9 mouse cellular contexts compared by ENCODE assay signal in the genomic region with DNA sequence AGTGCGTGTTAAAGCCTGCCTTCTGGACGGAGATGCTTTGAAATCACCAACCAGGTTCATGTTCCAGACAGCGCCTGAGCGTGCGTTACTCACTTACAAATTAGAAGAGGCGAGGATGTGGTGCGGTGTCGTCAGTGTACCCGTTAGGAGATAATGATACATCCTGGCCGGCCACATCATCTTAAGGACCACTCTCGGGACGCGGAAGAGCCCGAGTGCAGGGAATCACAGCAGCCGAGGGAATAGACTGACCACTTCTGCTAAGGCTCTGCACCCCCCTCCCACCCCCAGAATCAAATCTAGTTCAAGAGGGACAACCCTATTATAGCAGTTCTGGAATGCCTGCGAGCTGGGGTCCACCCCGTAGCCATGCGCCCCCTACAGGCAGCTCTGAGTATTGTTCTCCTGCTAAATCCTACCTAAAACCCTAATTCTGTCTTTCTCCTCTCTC.
DNase-seq lines count a peak whose midpoint lies in the region; ATAC-seq and TF ChIP-seq lines count a peak whose summit lies in the region.
"Had no signal": no experiment of that assay in that cellular context is flagged by ENCODE, and none has a peak within 500 bp of the region (broad histone marks: within the 10 kb centered on the region; RNA-seq: fewer than 3 reads in every experiment).

No protein-coding gene starts in this region.

- TF ChIP-seq EP300 in heart, postnatal 0 days (IDR thresholded peaks at IDR 0.05; ENCODE audit: low read depth) = no peak

- ATAC-seq in intestine, embryonic 14.5 days (replicated peaks; ENCODE audit: low FRiP score, low TSS enrichment, low read depth) = no peak
- ATAC-seq in intestine, embryonic 15.5 days = no peak
- no peak for ATAC-seq in heart, postnatal 0 days (ENCODE audit: insufficient read depth, low read depth)
- ATAC-seq in limb, embryonic 11.5 days (ENCODE audit: insufficient number of reproducible peaks, low FRiP score, low TSS enrichment, low read depth) = no peak
- ATAC-seq in neural tube, embryonic 14.5 days (ENCODE audit: low read depth) = peak; percentile 24; the same call in 1 of the 2 replicates
- no peak for ATAC-seq in monocyte, adult 5-6 weeks (replicated peaks; ENCODE audit: insufficient number of reproducible peaks, low FRiP score, low TSS enrichment, poor library complexity, severe bottlenecking)

- no peaks in the 10 kb centered on the region for H3K36me3 ChIP-seq in intestine, embryonic 14.5 days (ENCODE audit: control insufficient read depth, insufficient read depth, low read length)
- H3K36me3 ChIP-seq in intestine, embryonic 15.5 days = no peaks in the 10 kb centered on the region
- no peaks in the 10 kb centered on the region for H3K36me3 ChIP-seq in heart, postnatal 0 days (replicated peaks; ENCODE audit: control insufficient read depth, insufficient read depth, low read length)
- H3K36me3 ChIP-seq in limb, embryonic 11.5 days (ENCODE audit: control insufficient read depth, insufficient read depth, low read length) = 0 out of 2 replicates have a peak, but pooled peaks cover 2% of the 10 kb centered on the region
- no peaks in the 10 kb centered on the region for H3K36me3 ChIP-seq in neural tube, embryonic 14.5 days (ENCODE audit: control insufficient read depth, insufficient read depth, low read length)

- peak; percentile 60 for DNase-seq in intestine, embryonic 14.5 days (ENCODE audit: low spot score)
- DNase-seq in NIH3T3 (ENCODE audit: low read depth) = peak; percentile 29
- peak; percentile 26 for DNase-seq in embryo, embryonic 11.5 days (ENCODE audit: low read depth, low spot score)
- DNase-seq in heart, postnatal 0 days (ENCODE audit: low spot score) = no peak
- DNase-seq in limb, embryonic 11.5 days (ENCODE audit: low spot score) = peak; percentile 69

- H3K9ac ChIP-seq in intestine, embryonic 14.5 days (ENCODE audit: low read length) = no peak overlapping the region
- no peak overlapping the region for H3K9ac ChIP-seq in intestine, embryonic 15.5 days
- H3K9ac ChIP-seq in heart, postnatal 0 days (replicated peaks; ENCODE audit: low read depth, low read length) = no peak overlapping the region
- H3K9ac ChIP-seq in limb, embryonic 11.5 days (ENCODE audit: low read length) = no peak overlapping the region
- no peak overlapping the region for H3K9ac ChIP-seq in neural tube, embryonic 14.5 days (replicated peaks; ENCODE audit: low read depth, low read length)

- H3K27ac ChIP-seq in intestine, embryonic 14.5 days (ENCODE audit: low read depth) = no peak overlapping the region
- no peak overlapping the region for H3K27ac ChIP-seq in intestine, embryonic 15.5 days
- H3K27ac ChIP-seq in heart, postnatal 0 days (ENCODE audit: low read depth) = no peak overlapping the region
- no peak overlapping the region for H3K27ac ChIP-seq in limb, embryonic 11.5 days (replicated peaks; ENCODE audit: low read depth, low read length)
- H3K27ac ChIP-seq in neural tube, embryonic 14.5 days (ENCODE audit: low read depth, low read length) = no peak overlapping the region
- H3K27ac ChIP-seq: macrophage had no signal

- H3K9me3 ChIP-seq in intestine, embryonic 14.5 days (ENCODE audit: control insufficient read depth, low read length) = no peaks in the 10 kb centered on the region
- no peaks in the 10 kb centered on the region for H3K9me3 ChIP-seq in intestine, embryonic 15.5 days
- H3K9me3 ChIP-seq in heart, postnatal 0 days (replicated peaks; ENCODE audit: control insufficient read depth, low read length) = no peaks in the 10 kb centered on the region
- H3K9me3 ChIP-seq in limb, embryonic 11.5 days (ENCODE audit: control insufficient read depth, low read length) = no peaks in the 10 kb centered on the region
- H3K9me3 ChIP-seq in neural tube, embryonic 14.5 days (ENCODE audit: control insufficient read depth, low read length) = no peaks in the 10 kb centered on the region

- no peaks in the 10 kb centered on the region for H3K27me3 ChIP-seq in intestine, embryonic 14.5 days (replicated peaks; ENCODE audit: control insufficient read depth, insufficient read depth, low read length)
- no peaks in the 10 kb centered on the region for H3K27me3 ChIP-seq in intestine, embryonic 15.5 days (replicated peaks)
- H3K27me3 ChIP-seq in heart, postnatal 0 days (ENCODE audit: control insufficient read depth, insufficient read depth, low read length) = no peaks in the 10 kb centered on the region
- no peaks in the 10 kb centered on the region for H3K27me3 ChIP-seq in limb, embryonic 11.5 days (ENCODE audit: control insufficient read depth, insufficient read depth, low read length)
- H3K27me3 ChIP-seq in neural tube, embryonic 14.5 days (ENCODE audit: control insufficient read depth, insufficient read depth, low read length) = no peaks in the 10 kb centered on the region

- 61% methylated on average over 18 of the region's 18 CpGs for WGBS in intestine, embryonic 14.5 days
- WGBS in intestine, embryonic 15.5 days = 56% methylated on average over 18 of the region's 18 CpGs
- WGBS in heart, postnatal 0 days = 50% methylated on average over 18 of the region's 18 CpGs
- 53% methylated on average over 18 of the region's 18 CpGs for WGBS in limb, embryonic 11.5 days
- WGBS in neural tube, embryonic 14.5 days = 26% methylated on average over 18 of the region's 18 CpGs

- no peak overlapping the region for H3K4me3 ChIP-seq in intestine, embryonic 14.5 days (ENCODE audit: low read depth, low read length)
- no peak overlapping the region for H3K4me3 ChIP-seq in intestine, embryonic 15.5 days (replicated peaks)
- no peak overlapping the region for H3K4me3 ChIP-seq in heart, postnatal 0 days (ENCODE audit: low read depth, low read length)
- no peak overlapping the region for H3K4me3 ChIP-seq in limb, embryonic 11.5 days (ENCODE audit: low read depth, low read length)
- peak overlapping the region; percentile 5; the same call in 1 of the 2 replicates for H3K4me3 ChIP-seq in neural tube, embryonic 14.5 days (ENCODE audit: low read depth, low read length)

- H3K4me2 ChIP-seq in intestine, embryonic 14.5 days (ENCODE audit: low read length) = no peak overlapping the region
- H3K4me2 ChIP-seq in intestine, embryonic 15.5 days (replicated peaks) = no peak overlapping the region; the same call in 1 of the 2 replicates
- 0 out of 2 replicates have a peak overlapping the region, but pooled peaks have one; percentile 4 for H3K4me2 ChIP-seq in heart, postnatal 0 days (ENCODE audit: low read depth, low read length)
- H3K4me2 ChIP-seq in limb, embryonic 11.5 days (ENCODE audit: low read depth, severe bottlenecking) = peak overlapping the region; percentile 15; the same call in 1 of the 2 replicates
- peak overlapping the region; percentile 35 for H3K4me2 ChIP-seq in neural tube, embryonic 14.5 days (ENCODE audit: low read depth, low read length)

- H3K4me1 ChIP-seq in intestine, embryonic 14.5 days (replicated peaks; ENCODE audit: control insufficient read depth, insufficient read depth, low read length) = peaks cover 4% of the 10 kb centered on the region; the same call in 1 of the 2 replicates
- H3K4me1 ChIP-seq in intestine, embryonic 15.5 days (replicated peaks) = 0 out of 2 replicates have a peak, but pooled peaks cover 6% of the 10 kb centered on the region
- peaks cover 12% of the 10 kb centered on the region for H3K4me1 ChIP-seq in heart, postnatal 0 days (ENCODE audit: control insufficient read depth, insufficient read depth)
- no peaks in the 10 kb centered on the region for H3K4me1 ChIP-seq in limb, embryonic 11.5 days (ENCODE audit: control insufficient read depth, insufficient read depth, low read length)
- peaks cover 12% of the 10 kb centered on the region for H3K4me1 ChIP-seq in neural tube, embryonic 14.5 days (ENCODE audit: control insufficient read depth, insufficient read depth, low read length)

- peak; percentile 62 for TF ChIP-seq CTCF in heart, postnatal 0 days (IDR thresholded peaks at IDR 0.05; ENCODE audit: low read depth)

Comparison
In these comparisons a context has a peak if more than half of its experiments do, and no peak if none do; other contexts are left out.
1. H3K4me2 ChIP-seq: peak in heart, postnatal 0 days (single experiment), limb, embryonic 11.5 days (single experiment) and neural tube, embryonic 14.5 days (single experiment); none in intestine, embryonic 14.5 days (single experiment) and intestine, embryonic 15.5 days (single experiment).